Mouse (Mus musculus) ES-Bruce4 (cell line): ENCODE measurements around the gene Upk1b. TPM values are rescaled to one million over a fixed set of nuclear protein-coding genes. Genes with fewer than 3 reads are reported as not detected.

ENCODE experiments used
- H3K27ac ChIP-seq: 2 replicates; pipeline ENCODE4 v1.5.1; 2012; ENCODE audit warnings: low read length, inconsistent platforms; ENCODE audit not compliant: insufficient read depth
- H3K27me3 ChIP-seq: 2 replicates; pipeline ENCODE4 v1.6.1; 2012; ENCODE audit warnings: mild to moderate bottlenecking, low read length, inconsistent platforms; ENCODE audit not compliant: control insufficient read depth, poor library complexity, insufficient read depth, severe bottlenecking
- H3K36me3 ChIP-seq: 2 replicates; pipeline ENCODE4 v1.6.1; 2012; ENCODE audit warnings: inconsistent platforms, mild to moderate bottlenecking, low read length, moderate library complexity; ENCODE audit not compliant: control insufficient read depth, poor library complexity, insufficient read depth, severe bottlenecking
- H3K4me1 ChIP-seq: one replicate; pipeline ENCODE4 v1.8.1; 2011; ENCODE audit warnings: low read length; ENCODE audit not compliant: control insufficient read depth, insufficient read depth
- H3K4me3 ChIP-seq: 2 replicates; pipeline ENCODE4 v1.5.1; 2011; ENCODE audit warnings: low read depth, mild to moderate bottlenecking, low read length
- H3K9ac ChIP-seq: 2 replicates; pipeline ENCODE4 v1.6.1; 2012; ENCODE audit warnings: low read depth, mild to moderate bottlenecking, inconsistent platforms; ENCODE audit not compliant: poor library complexity, severe bottlenecking
- H3K9me3 ChIP-seq: replicated peaks from 2 replicates; pipeline ENCODE4 v1.6.1; 2012; ENCODE audit warnings: mild to moderate bottlenecking, low read length, inconsistent platforms; ENCODE audit not compliant: control insufficient read depth, poor library complexity, insufficient read depth, severe bottlenecking
- CTCF ChIP-seq: IDR thresholded peaks from one replicate; pipeline ENCODE4 v1.8.1; 2011; ENCODE audit warnings: low read depth, low read length
- EP300 ChIP-seq: IDR thresholded peaks from 2 replicates; pipeline ENCODE4 v1.6.1; 2011; ENCODE audit warnings: low read depth, low read length; ENCODE audit not compliant: insufficient read depth
- POLR2A ChIP-seq: IDR thresholded peaks from one replicate; pipeline ENCODE4 v1.8.1; 2011; ENCODE audit warnings: low read length; ENCODE audit not compliant: insufficient read depth
- polyA plus RNA-seq: library from polyadenylated mRNA; stranded (reverse); fragments of >200 nt; gene quantifications from 2 replicates; pipeline ENCODE4 v1.2.4, GENCODE M21; 2011; ENCODE audit warnings: low read depth; ENCODE audit not compliant: missing spikeins, insufficient read depth, insufficient read length

The Upk1b gene
- polyA plus RNA-seq, 1 experiment: 0.52 TPM

DNA sequence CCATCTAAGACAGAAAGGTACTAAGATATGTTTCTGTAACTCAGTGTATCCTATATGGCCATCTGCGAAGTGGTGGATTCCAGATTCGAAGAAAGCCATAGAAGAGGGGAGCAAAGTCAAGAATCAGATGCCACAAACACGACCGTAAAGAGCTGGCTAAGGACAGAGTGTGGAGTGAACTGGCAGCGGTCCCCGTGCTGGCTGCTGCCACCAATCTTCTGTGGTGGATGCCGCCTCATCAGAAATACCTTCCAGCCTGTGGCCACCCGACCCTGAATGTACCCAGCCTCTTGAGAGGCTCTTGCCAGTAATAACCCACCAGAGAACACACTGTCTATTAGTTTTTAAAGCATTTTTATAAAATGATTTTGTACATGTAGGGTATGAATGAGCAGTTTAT is 31.7 kb downstream of the Upk1b start:
- Histone ChIP-seq H3K27me3 (no peaks in the 10 kb centered on the region), H3K4me3 (no peak overlapping the region), H3K4me1 (no peaks in the 10 kb centered on the region), H3K9ac (no peak overlapping the region), H3K27ac (no peak overlapping the region), H3K36me3 (no peaks in the 10 kb centered on the region), H3K9me3 (no peaks in the 10 kb centered on the region)
- TF ChIP-seq EP300 (no peak), CTCF (no peak), POLR2A (no peak)

DNA sequence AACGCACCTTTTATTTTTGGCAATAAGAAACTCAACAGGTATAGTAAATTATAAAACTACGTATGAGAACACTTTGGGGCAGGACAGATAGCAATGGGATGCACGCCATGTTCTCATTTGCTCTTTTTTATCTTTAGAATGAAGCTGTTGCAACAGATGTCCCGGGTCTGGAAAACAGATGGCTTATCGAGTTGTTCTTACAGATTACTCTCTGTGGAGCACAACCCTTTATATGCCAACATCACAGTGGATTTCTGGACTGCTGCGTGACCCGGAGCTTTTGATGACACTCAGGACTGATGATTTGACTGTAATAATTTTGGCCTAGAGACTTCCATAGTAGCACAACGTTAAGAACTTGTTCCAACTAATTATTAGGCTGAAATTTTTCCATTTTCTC is 32.4 kb downstream of the Upk1b start:
- H3K27me3 ChIP-seq: no peaks in the 10 kb centered on the region
- no peaks in the 10 kb centered on the region for H3K36me3 ChIP-seq
- H3K9me3 ChIP-seq: no peaks in the 10 kb centered on the region
- H3K4me3 ChIP-seq: no peak overlapping the region
- H3K4me1 ChIP-seq: no peaks in the 10 kb centered on the region
- no peak overlapping the region for H3K27ac ChIP-seq
- no peak overlapping the region for H3K9ac ChIP-seq
- TF ChIP-seq CTCF (no peak), POLR2A (no peak), EP300 (no peak)

- Histone ChIP-seq H3K9ac (no peak overlapping the region), H3K4me1 (no peaks in the 10 kb centered on the region), H3K36me3 (no peaks in the 10 kb centered on the region), H3K27me3 (no peaks in the 10 kb centered on the region), H3K9me3 (no peaks in the 10 kb centered on the region), H3K27ac (no peak overlapping the region), H3K4me3 (no peak overlapping the region)
- no peak for TF ChIP-seq EP300
- TF ChIP-seq CTCF: no peak
- TF ChIP-seq POLR2A: no peak
These were observed 33.5 kb downstream of the Upk1b start for GRCm38 (mm10) chr16:38766671-38767070.

DNA sequence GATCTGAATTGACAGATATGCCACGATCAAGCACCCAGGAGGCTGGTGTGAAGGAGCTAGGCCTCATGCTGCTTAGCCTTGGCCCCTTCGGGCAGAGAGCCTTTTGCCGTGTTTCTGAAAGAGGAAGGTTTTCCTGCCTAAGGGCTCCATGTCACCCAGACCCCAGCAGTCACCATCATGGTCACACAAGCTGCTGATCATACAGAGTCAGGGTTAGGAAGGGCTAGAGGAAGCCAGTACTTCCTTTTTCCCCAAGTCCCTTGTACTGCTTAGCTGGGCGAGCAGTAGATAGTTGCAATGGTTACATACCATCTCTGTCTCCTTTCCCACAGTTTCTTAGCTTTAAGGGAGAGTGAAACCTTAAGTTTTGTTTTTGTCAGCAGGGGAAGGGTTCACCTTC is 36.6 kb downstream of the Upk1b start:
- H3K9me3 ChIP-seq: no peaks in the 10 kb centered on the region
- H3K4me3 ChIP-seq: no peak overlapping the region
- H3K36me3 ChIP-seq: no peaks in the 10 kb centered on the region
- H3K27ac ChIP-seq: no peak overlapping the region
- no peaks in the 10 kb centered on the region for H3K27me3 ChIP-seq
- H3K4me1 ChIP-seq: no peaks in the 10 kb centered on the region
- TF ChIP-seq CTCF (no peak), EP300 (no peak), POLR2A (no peak)
- H3K9ac ChIP-seq: no peak overlapping the region

DNA sequence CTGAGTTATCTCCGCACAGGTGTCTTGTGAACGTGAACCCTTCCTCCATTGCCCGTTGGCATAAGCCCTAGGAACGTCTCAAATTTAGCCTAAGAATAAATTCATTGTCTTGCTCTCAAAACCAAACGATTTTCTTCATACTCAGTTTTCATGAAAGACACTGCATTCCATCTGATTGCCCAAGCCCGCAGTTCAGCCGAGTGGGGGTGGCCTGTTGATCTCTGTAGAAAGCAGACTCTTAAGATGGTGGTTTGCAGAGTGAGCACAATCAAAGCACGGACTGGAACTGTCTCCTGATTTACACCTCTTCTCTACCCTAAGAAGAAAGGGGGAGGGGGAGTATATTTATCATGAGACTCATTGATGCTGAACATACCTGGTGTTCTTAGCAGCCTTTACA is 37.7 kb downstream of the Upk1b start:
- H3K36me3 ChIP-seq: no peaks in the 10 kb centered on the region
- H3K9me3 ChIP-seq: no peaks in the 10 kb centered on the region

DNA sequence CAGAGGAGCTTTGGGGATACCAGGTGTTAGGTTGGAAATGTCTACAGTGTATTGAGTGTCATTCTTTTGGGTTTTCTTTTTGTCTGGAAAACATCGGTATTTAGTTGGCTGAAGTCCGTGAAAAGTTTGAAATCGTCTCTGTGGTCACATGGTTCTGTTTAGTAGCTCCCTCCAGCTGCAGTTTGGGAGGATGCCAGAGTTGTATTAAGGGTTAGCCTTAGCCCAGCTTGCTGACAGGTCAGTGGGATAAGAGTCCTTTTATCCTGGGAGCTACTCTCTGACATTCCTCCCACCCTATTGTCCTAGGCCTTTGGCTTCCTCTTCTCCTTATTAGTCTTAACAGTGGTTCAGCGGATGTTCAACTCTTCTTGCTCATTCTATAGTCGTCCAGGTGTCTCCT is 38.2 kb downstream of the Upk1b start:
- peaks cover 2% of the 10 kb centered on the region for H3K4me1 ChIP-seq
- H3K9ac ChIP-seq: no peak overlapping the region
- no peaks in the 10 kb centered on the region for H3K36me3 ChIP-seq
- H3K27ac ChIP-seq: no peak overlapping the region
- TF ChIP-seq EP300: no peak
- TF ChIP-seq POLR2A: no peak
- TF ChIP-seq CTCF: no peak
- no peaks in the 10 kb centered on the region for H3K9me3 ChIP-seq
- no peaks in the 10 kb centered on the region for H3K27me3 ChIP-seq
- no peak overlapping the region for H3K4me3 ChIP-seq

More for the DNA sequence above, 37.7 kb downstream of the Upk1b start:
- peaks cover 2% of the 10 kb centered on the region for H3K4me1 ChIP-seq
- TF ChIP-seq EP300: no peak
- TF ChIP-seq CTCF: no peak
- TF ChIP-seq POLR2A: no peak
- H3K9ac ChIP-seq: no peak overlapping the region
- no peak overlapping the region for H3K27ac ChIP-seq
- no peaks in the 10 kb centered on the region for H3K27me3 ChIP-seq
- no peak overlapping the region for H3K4me3 ChIP-seq
